Mouse (Mus musculus): ENCODE results near the gene Pibf1. TPM values are rescaled to one million over a fixed set of nuclear protein-coding genes. Genes with fewer than 3 reads are reported as not detected.

Gene Pibf1
- polyA plus RNA-seq, 1 experiment from 2014 or later = 15.9 TPM

GRCm38 (mm10) chr14:99278763-99279486 is 179.7 kb downstream of the Pibf1 start:
- Histone ChIP-seq H3K9ac (no peak overlapping the region), H3K9me3 (no peaks in the 10 kb centered on the region), H3K36me3 (no peaks in the 10 kb centered on the region), H3K4me2 (no peak overlapping the region), H3K27me3 (no peaks in the 10 kb centered on the region), H3K4me3 (no peak overlapping the region), H3K4me1 (no peaks in the 10 kb centered on the region), H3K27ac (no peak overlapping the region)
- ATAC-seq (ENCODE audit: insufficient number of reproducible peaks, low FRiP score, low TSS enrichment, low read depth) = no peak
- 49% methylated on average over 12 of the region's 12 CpGs for WGBS

- Histone ChIP-seq H3K9ac (no peak overlapping the region), H3K36me3 (no peaks in the 10 kb centered on the region), H3K27ac (no peak overlapping the region), H3K4me1 (no peaks in the 10 kb centered on the region), H3K27me3 (no peaks in the 10 kb centered on the region), H3K4me2 (no peak overlapping the region), H3K4me3 (no peak overlapping the region), H3K9me3 (no peaks in the 10 kb centered on the region)
- ATAC-seq (ENCODE audit: insufficient number of reproducible peaks, low FRiP score, low TSS enrichment, low read depth) = no peak
- WGBS = 86% methylated on average over 5 of the region's 5 CpGs
Observed at GRCm38 (mm10) chr14:99280399-99280798, 181.2 kb downstream of the Pibf1 start.

- H3K4me3 ChIP-seq = no peak overlapping the region
- H3K4me2 ChIP-seq = no peak overlapping the region
- no peak for ATAC-seq (ENCODE audit: insufficient number of reproducible peaks, low FRiP score, low TSS enrichment, low read depth)
- H3K9ac ChIP-seq = no peak overlapping the region
- no peaks in the 10 kb centered on the region for H3K4me1 ChIP-seq
- WGBS = 60% methylated on average over 5 of the region's 5 CpGs
- H3K27me3 ChIP-seq = no peaks in the 10 kb centered on the region
- no peaks in the 10 kb centered on the region for H3K36me3 ChIP-seq
- no peaks in the 10 kb centered on the region for H3K9me3 ChIP-seq
- no peak overlapping the region for H3K27ac ChIP-seq
Observed at GRCm38 (mm10) chr14:99280825-99281433, 181.7 kb downstream of the Pibf1 start.

GRCm38 (mm10) chr14:99285486-99285885 is 186.3 kb downstream of the Pibf1 start:
- Histone ChIP-seq H3K4me3 (no peak overlapping the region), H3K27me3 (no peaks in the 10 kb centered on the region), H3K36me3 (no peaks in the 10 kb centered on the region), H3K4me2 (no peak overlapping the region), H3K9me3 (no peaks in the 10 kb centered on the region), H3K4me1 (no peaks in the 10 kb centered on the region), H3K27ac (no peak overlapping the region), H3K9ac (no peak overlapping the region)
- ATAC-seq (ENCODE audit: insufficient number of reproducible peaks, low FRiP score, low TSS enrichment, low read depth) = no peak
- WGBS = 89% methylated on average over 4 of the region's 4 CpGs

- H3K36me3 ChIP-seq = no peaks in the 10 kb centered on the region
- no peak overlapping the region for H3K4me2 ChIP-seq
- peaks cover under 1% of the 10 kb centered on the region; the same call in 1 of the 2 replicates for H3K27me3 ChIP-seq
- H3K4me3 ChIP-seq = no peak overlapping the region
- 89% methylated on average over 5 of the region's 5 CpGs for WGBS
- no peak for ATAC-seq (ENCODE audit: insufficient number of reproducible peaks, low FRiP score, low TSS enrichment, low read depth)
- H3K4me1 ChIP-seq = no peaks in the 10 kb centered on the region
- H3K9me3 ChIP-seq = no peaks in the 10 kb centered on the region
- no peak overlapping the region for H3K9ac ChIP-seq
- no peak overlapping the region for H3K27ac ChIP-seq
Observed at GRCm38 (mm10) chr14:99292176-99292575, 193.0 kb downstream of the Pibf1 start.

GRCm38 (mm10) chr14:99294424-99294823 is 195.2 kb downstream of the Pibf1 start:
- H3K27me3 ChIP-seq = peaks cover 5% of the 10 kb centered on the region; the same call in 1 of the 2 replicates
- no peak overlapping the region for H3K27ac ChIP-seq
- ATAC-seq (ENCODE audit: insufficient number of reproducible peaks, low FRiP score, low TSS enrichment, low read depth) = no peak
- 0 out of 2 replicates have a peak, but pooled peaks cover 3% of the 10 kb centered on the region for H3K4me1 ChIP-seq
- no peak overlapping the region for H3K4me3 ChIP-seq
- H3K4me2 ChIP-seq = no peak overlapping the region
- no peaks in the 10 kb centered on the region for H3K9me3 ChIP-seq
- WGBS = 86% methylated on average over 8 of the region's 8 CpGs
- H3K9ac ChIP-seq = no peak overlapping the region
- no peaks in the 10 kb centered on the region for H3K36me3 ChIP-seq

GRCm38 (mm10) chr14:99295606-99296341 is 196.6 kb downstream of the Pibf1 start:
- 59% methylated on average over 15 of the region's 15 CpGs for WGBS
- H3K27ac ChIP-seq = no peak overlapping the region
- peaks cover 5% of the 10 kb centered on the region; the same call in 1 of the 2 replicates for H3K27me3 ChIP-seq
- no peak overlapping the region for H3K4me3 ChIP-seq
- 0 out of 2 replicates have a peak, but pooled peaks cover 6% of the 10 kb centered on the region for H3K4me1 ChIP-seq
- H3K9me3 ChIP-seq = no peaks in the 10 kb centered on the region
- no peak for ATAC-seq (ENCODE audit: insufficient number of reproducible peaks, low FRiP score, low TSS enrichment, low read depth)
- H3K4me2 ChIP-seq = no peak overlapping the region
- H3K36me3 ChIP-seq = no peaks in the 10 kb centered on the region
- H3K9ac ChIP-seq = no peak overlapping the region

GRCm38 (mm10) chr14:99298385-99299021 is 199.3 kb downstream of the Pibf1 start, which contains the start of gene Klf5:
Klf5 (plus strand) TSS chr14:99298691.
- Histone ChIP-seq H3K27ac (peak within 1 kb of the TSS; percentile 84), H3K4me1 (0 out of 2 replicates have a peak, but pooled peaks cover 6% of the 10 kb centered on the region), H3K4me3 (peak within 1 kb of the TSS; percentile 77), H3K4me2 (peak within 1 kb of the TSS; percentile 80), H3K9ac (peak within 1 kb of the TSS; percentile 78), H3K27me3 (peaks cover 5% of the 10 kb centered on the region; the same call in 1 of the 2 replicates), H3K9me3 (no peaks in the 10 kb centered on the region), H3K36me3 (0 out of 2 replicates have a peak, but pooled peaks cover 3% of the 10 kb centered on the region)
- peak; percentile 97 for ATAC-seq (ENCODE audit: insufficient number of reproducible peaks, low FRiP score, low TSS enrichment, low read depth)
- WGBS = under 1% methylated on average over 64 of the region's 67 CpGs

GRCm38 (mm10) chr14:99299022-99299481 is 199.8 kb downstream of the Pibf1 start:
- peak overlapping the region; percentile 78 for H3K9ac ChIP-seq
- peak overlapping the region; percentile 80 for H3K4me2 ChIP-seq
- H3K27me3 ChIP-seq = peaks cover 5% of the 10 kb centered on the region; the same call in 1 of the 2 replicates
- peak overlapping the region; percentile 77 for H3K4me3 ChIP-seq
- H3K36me3 ChIP-seq = 0 out of 2 replicates have a peak, but pooled peaks cover 3% of the 10 kb centered on the region
- H3K27ac ChIP-seq = peak overlapping the region; percentile 84
- H3K9me3 ChIP-seq = no peaks in the 10 kb centered on the region
- peak; percentile 66 for ATAC-seq (ENCODE audit: insufficient number of reproducible peaks, low FRiP score, low TSS enrichment, low read depth)
- H3K4me1 ChIP-seq = 0 out of 2 replicates have a peak, but pooled peaks cover 6% of the 10 kb centered on the region
- under 1% methylated on average over 60 of the region's 60 CpGs for WGBS

GRCm38 (mm10) chr14:99299701-99300191 is 200.5 kb downstream of the Pibf1 start:
- Histone ChIP-seq H3K9ac (peak overlapping the region; percentile 78; the same call in 1 of the 2 replicates), H3K36me3 (0 out of 2 replicates have a peak, but pooled peaks cover 3% of the 10 kb centered on the region), H3K4me2 (peak overlapping the region; percentile 80), H3K4me3 (peak overlapping the region; percentile 77), H3K4me1 (0 out of 2 replicates have a peak, but pooled peaks cover 6% of the 10 kb centered on the region), H3K27me3 (peaks cover 5% of the 10 kb centered on the region; the same call in 1 of the 2 replicates), H3K27ac (peak overlapping the region; percentile 84), H3K9me3 (no peaks in the 10 kb centered on the region)
- no peak for ATAC-seq (ENCODE audit: insufficient number of reproducible peaks, low FRiP score, low TSS enrichment, low read depth)
- WGBS = 3% methylated on average over 21 of the region's 21 CpGs

GRCm38 (mm10) chr14:99301472-99301871 is 202.2 kb downstream of the Pibf1 start:
- no peak overlapping the region for H3K4me2 ChIP-seq
- 0 out of 2 replicates have a peak, but pooled peaks cover 3% of the 10 kb centered on the region for H3K36me3 ChIP-seq
- no peak for ATAC-seq (ENCODE audit: insufficient number of reproducible peaks, low FRiP score, low TSS enrichment, low read depth)
- H3K4me1 ChIP-seq = 0 out of 2 replicates have a peak, but pooled peaks cover 6% of the 10 kb centered on the region
- peaks cover 5% of the 10 kb centered on the region; the same call in 1 of the 2 replicates for H3K27me3 ChIP-seq
- H3K27ac ChIP-seq = no peak overlapping the region
- no peaks in the 10 kb centered on the region for H3K9me3 ChIP-seq
- H3K9ac ChIP-seq = no peak overlapping the region
- WGBS = 61% methylated on average over 11 of the region's 11 CpGs
- no peak overlapping the region; the same call in 1 of the 2 replicates for H3K4me3 ChIP-seq
